Mouse (Mus musculus): ENCODE measurements around the gene Blm.

GRCm38 (mm10) chr7:80440685-80441084 is 94.2 kb downstream of the Blm start:
- TF ChIP-seq CTCF (IDR thresholded peaks at IDR 0.05; ENCODE audit: low read depth) (no peak), EP300 (optimal IDR thresholded peaks at IDR 0.05) (no peak)

Data from stomach, postnatal 0 days (tissue).